Comparison of ENCODE assay signal across 23 mouse cellular contexts in the genomic region with DNA sequence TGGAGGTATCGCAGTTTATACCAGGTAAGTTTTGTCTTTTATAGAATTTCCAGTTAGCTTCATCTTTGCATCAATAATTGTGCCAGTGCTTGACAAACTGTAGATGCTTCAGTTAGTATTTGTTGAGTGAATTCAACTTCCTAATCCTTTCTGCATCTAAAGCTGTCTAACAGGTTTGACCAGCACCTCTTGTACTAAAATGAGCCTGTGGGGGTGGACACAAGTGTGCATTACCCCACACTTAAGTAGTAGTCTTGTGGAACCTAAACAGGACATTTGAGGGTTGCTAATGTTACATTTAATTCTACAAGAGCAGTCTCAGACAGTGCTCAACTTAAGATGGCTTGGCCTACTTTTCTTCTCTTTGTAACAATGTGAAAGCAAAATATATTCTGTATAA.
DNase-seq lines count a peak whose midpoint lies in the region; ATAC-seq and TF ChIP-seq lines count a peak whose summit lies in the region.
"Had no signal": no experiment of that assay in that cellular context is flagged by ENCODE, and none has a peak within 500 bp of the region (broad histone marks: within the 10 kb centered on the region; RNA-seq: fewer than 3 reads in every experiment).

No protein-coding gene starts in this region.

- no peak overlapping the region for H3K9ac ChIP-seq in lung, postnatal 0 days (replicated peaks; ENCODE audit: low read depth)
- no peak overlapping the region for H3K9ac ChIP-seq in stomach, postnatal 0 days (ENCODE audit: low read length)
- H3K9ac ChIP-seq: forebrain, embryonic 12.5 days; heart, embryonic 13.5 days; hindbrain, embryonic 12.5 days had no signal

- no peak overlapping the region for H3K4me3 ChIP-seq in lung, postnatal 0 days (ENCODE audit: low read depth, low read length)
- no peak overlapping the region for H3K4me3 ChIP-seq in stomach, postnatal 0 days (ENCODE audit: low read depth, low read length)
- H3K4me3 ChIP-seq: forebrain, embryonic 12.5 days; gastrocnemius, adult 2 months; heart, embryonic 13.5 days; hindbrain, embryonic 12.5 days had no signal

- no peak overlapping the region for H3K4me2 ChIP-seq in lung, postnatal 0 days (replicated peaks; ENCODE audit: low read depth, low read length)
- H3K4me2 ChIP-seq in stomach, postnatal 0 days (replicated peaks; ENCODE audit: low read depth) = no peak overlapping the region
- H3K4me2 ChIP-seq: forebrain, embryonic 12.5 days; heart, embryonic 13.5 days; hindbrain, embryonic 12.5 days had no signal

- no peaks in the 10 kb centered on the region for H3K4me1 ChIP-seq in lung, postnatal 0 days (ENCODE audit: insufficient read depth, low read depth, low read length)
- no peaks in the 10 kb centered on the region for H3K4me1 ChIP-seq in stomach, postnatal 0 days (replicated peaks; ENCODE audit: control insufficient read depth, insufficient read depth)
- H3K4me1 ChIP-seq: forebrain, embryonic 12.5 days; hindbrain, embryonic 12.5 days had no signal

- no peak overlapping the region for H3K27ac ChIP-seq in lung, postnatal 0 days (ENCODE audit: low read length)
- H3K27ac ChIP-seq in stomach, postnatal 0 days (replicated peaks) = no peak overlapping the region
- H3K27ac ChIP-seq: forebrain, embryonic 12.5 days; gastrocnemius, adult 2 months; heart, embryonic 13.5 days; hindbrain, embryonic 12.5 days had no signal

- no peak for TF ChIP-seq CTCF in lung, postnatal 0 days (IDR thresholded peaks at IDR 0.05)
- TF ChIP-seq CTCF in stomach, postnatal 0 days (IDR thresholded peaks at IDR 0.05; ENCODE audit: low read depth) = no peak

- peak; percentile 85 for TF ChIP-seq EP300 in lung, postnatal 0 days (IDR thresholded peaks at IDR 0.05)
- TF ChIP-seq EP300 in stomach, postnatal 0 days (optimal IDR thresholded peaks at IDR 0.05) = no peak

- DNase-seq in frontal cortex, postnatal 14 days (ENCODE audit: low spot score in 2 of 2) = no peak
- DNase-seq in urinary bladder, postnatal 14 days (ENCODE audit: low spot score) = peak; percentile 7
- no peak for DNase-seq in urinary bladder, postnatal 25 days (ENCODE audit: low spot score)
- peak; percentile 75 for DNase-seq in lung, postnatal 0 days (ENCODE audit: low spot score)
- peak; percentile 83 for DNase-seq in lung, postnatal 36 days
- no peak for DNase-seq in stomach, postnatal 0 days (ENCODE audit: low spot score)
- DNase-seq in testis, postnatal 10 days (ENCODE audit: low spot score) = no peak
- DNase-seq: adrenal gland, postnatal 14 days; cerebellum, adult 18-20 months; cerebellum, adult 9-11 months; cerebellum, postnatal 36 days; gastrocnemius, adult 2 months; gastrocnemius, postnatal 25 days; heart, adult 11 months; heart, postnatal 36 days had no signal

- 73% methylated on average over 1 of the region's 1 CpGs for WGBS in lung, postnatal 0 days
- WGBS in stomach, postnatal 0 days = 77% methylated on average over 1 of the region's 1 CpGs

- H3K36me3 ChIP-seq in lung, postnatal 0 days (ENCODE audit: insufficient read depth, low read length) = no peaks in the 10 kb centered on the region
- H3K36me3 ChIP-seq in stomach, postnatal 0 days (ENCODE audit: control insufficient read depth, insufficient read depth, low read length) = no peaks in the 10 kb centered on the region; the same call in 1 of the 2 replicates
- H3K36me3 ChIP-seq: forebrain, embryonic 12.5 days had no signal

- H3K9me3 ChIP-seq in lung, postnatal 0 days (ENCODE audit: low read length) = no peaks in the 10 kb centered on the region
- no peaks in the 10 kb centered on the region for H3K9me3 ChIP-seq in stomach, postnatal 0 days (ENCODE audit: control insufficient read depth, low read length)
- H3K9me3 ChIP-seq: forebrain, embryonic 12.5 days; heart, embryonic 13.5 days; hindbrain, embryonic 12.5 days had no signal

- peak; percentile 27; the same call in 1 of the 2 replicates for ATAC-seq in frontal cortex, adult (ENCODE audit: low TSS enrichment)
- peak; percentile 90 for ATAC-seq in lung, postnatal 0 days
- ATAC-seq in stomach, postnatal 0 days (ENCODE audit: low FRiP score, low TSS enrichment) = no peak
- ATAC-seq: activated CD4-positive, CD25-positive, alpha-beta regulatory T cell, adult 4 months; forebrain, embryonic 16.5 days; hindbrain, embryonic 16.5 days; Patski had no signal

- H3K27me3 ChIP-seq in lung, postnatal 0 days (replicated peaks; ENCODE audit: insufficient read depth, low read length) = no peaks in the 10 kb centered on the region
- no peaks in the 10 kb centered on the region for H3K27me3 ChIP-seq in stomach, postnatal 0 days (ENCODE audit: control insufficient read depth, insufficient read depth, low read length)
- H3K27me3 ChIP-seq: forebrain, embryonic 12.5 days; heart, embryonic 13.5 days; hindbrain, embryonic 12.5 days; Patski had no signal

Comparison
In these comparisons a context has a peak if more than half of its experiments do, and no peak if none do; other contexts are left out.
1. DNase-seq: peak in urinary bladder, postnatal 14 days (single experiment), lung, postnatal 0 days (single experiment) and lung, postnatal 36 days (single experiment); none in frontal cortex, postnatal 14 days (0 of 2), urinary bladder, postnatal 25 days (single experiment), stomach, postnatal 0 days (single experiment) and testis, postnatal 10 days (single experiment).